In genomic region chr3:90614148-90614530, GRCm38 (mm10) we compare ENCODE assay signal across 19 mouse cellular contexts. TPM values are rescaled to one million over a fixed set of nuclear protein-coding genes. Genes with fewer than 3 reads are reported as not detected.
DNase-seq lines count a peak whose midpoint lies in the region; ATAC-seq and TF ChIP-seq lines count a peak whose summit lies in the region.
"Had no signal": no experiment of that assay in that cellular context is flagged by ENCODE, and none has a peak within 500 bp of the region (broad histone marks: within the 10 kb centered on the region; RNA-seq: fewer than 3 reads in every experiment).

No protein-coding gene starts in this region.

- WGBS in heart, embryonic 13.5 days = 74% methylated on average over 6 of the region's 6 CpGs
- 62% methylated on average over 6 of the region's 6 CpGs for WGBS in lung, adult 2 months
- 80% methylated on average over 6 of the region's 6 CpGs for WGBS in small intestine, adult 2 months

- H3K36me3 ChIP-seq in heart, embryonic 13.5 days = no peaks in the 10 kb centered on the region
- H3K36me3 ChIP-seq in small intestine, adult 2 months (ENCODE audit: control insufficient read depth, insufficient read depth, low read length) = no peaks in the 10 kb centered on the region
- H3K36me3 ChIP-seq: G1E; limb, embryonic 13.5 days had no signal

- H3K4me3 ChIP-seq in heart, embryonic 13.5 days = no peak overlapping the region
- H3K4me3 ChIP-seq in lung, adult 2 months (replicated peaks; ENCODE audit: extremely low read depth, low read depth, low read length) = peak overlapping the region; percentile 49
- peak overlapping the region; percentile 67 for H3K4me3 ChIP-seq in brown adipose tissue, adult 24 weeks (ENCODE audit: insufficient read depth, low read depth, low read length)
- peak overlapping the region; percentile 61 for H3K4me3 ChIP-seq in small intestine, adult 2 months (ENCODE audit: low read depth, low read length)
- H3K4me3 ChIP-seq: erythroblast, embryonic 14.5 days had no signal

- peak overlapping the region; percentile 81; the same call in 1 of the 2 replicates for H3K4me2 ChIP-seq in heart, embryonic 13.5 days

- H3K27ac ChIP-seq in heart, embryonic 13.5 days (replicated peaks) = no peak overlapping the region
- H3K27ac ChIP-seq in brown adipose tissue, adult 24 weeks (replicated peaks; ENCODE audit: low read depth, low read length) = peak overlapping the region; percentile 67
- peak overlapping the region; percentile 40 for H3K27ac ChIP-seq in small intestine, adult 2 months (ENCODE audit: insufficient read depth, low read depth, low read length)
- H3K27ac ChIP-seq: limb, embryonic 13.5 days had no signal

- H3K9me3 ChIP-seq in heart, embryonic 13.5 days = no peaks in the 10 kb centered on the region
- H3K9me3 ChIP-seq: G1E had no signal

- TF ChIP-seq CTCF in lung, adult 2 months (IDR thresholded peaks at IDR 0.05; ENCODE audit: insufficient read depth, low read length) = no peak
- TF ChIP-seq CTCF in small intestine, adult 2 months (IDR thresholded peaks at IDR 0.05; ENCODE audit: extremely low read depth, insufficient read length, insufficient replicate concordance, low read depth, low read length) = no peak

- DNase-seq in heart, postnatal 36 days = no peak
- no peak for DNase-seq in lung, adult 2 months
- no peak for DNase-seq in lung, postnatal 25 days (ENCODE audit: low spot score)
- DNase-seq in urinary bladder, postnatal 36 days (ENCODE audit: low spot score in 2 of 2) = no peak
- DNase-seq in neural tube, embryonic 10.5 days (ENCODE audit: extremely low spot score, low spot score) = no peak
- DNase-seq: adrenal gland, postnatal 25 days; cerebellum, adult 11 months; kidney, postnatal 14 days; thymus, adult 18-20 months had no signal

- H3K9ac ChIP-seq in heart, embryonic 13.5 days = no peak overlapping the region

- no peak for ATAC-seq in heart, embryonic 13.5 days (ENCODE audit: extremely low read depth, insufficient number of reproducible peaks, low FRiP score, low TSS enrichment)

- 0 out of 2 replicates have a peak, but pooled peaks cover 9% of the 10 kb centered on the region for H3K27me3 ChIP-seq in heart, embryonic 13.5 days (replicated peaks)
- no peaks in the 10 kb centered on the region for H3K27me3 ChIP-seq in small intestine, adult 2 months (ENCODE audit: control insufficient read depth, insufficient read depth, low read length)

- no peak for TF ChIP-seq POLR2A in lung, adult 2 months (IDR thresholded peaks at IDR 0.05; ENCODE audit: borderline replicate concordance, extremely low read depth, low read depth, low read length)
- no peak for TF ChIP-seq POLR2A in small intestine, adult 2 months (IDR thresholded peaks at IDR 0.05; ENCODE audit: low read depth, low read length)

- intact Hi-C loops in heart, postnatal 36 days (cut with DNase I) = loop anchor here (10.0 kb wide), 1 partner anchor 199 kb away; no protein-coding TSS in a partner anchor

- H3K4me1 ChIP-seq in heart, embryonic 13.5 days = peaks cover 13% of the 10 kb centered on the region
- H3K4me1 ChIP-seq in lung, adult 2 months (ENCODE audit: control insufficient read depth, insufficient read depth, low read length) = 0 out of 2 replicates have a peak, but pooled peaks cover 2% of the 10 kb centered on the region
- 0 out of 2 replicates have a peak, but pooled peaks cover 2% of the 10 kb centered on the region for H3K4me1 ChIP-seq in brown adipose tissue, adult 24 weeks (ENCODE audit: control insufficient read depth, insufficient read depth, insufficient read length, low read length)
- H3K4me1 ChIP-seq in small intestine, adult 2 months (ENCODE audit: control insufficient read depth, insufficient read depth, insufficient read length, low read length) = peaks cover 23% of the 10 kb centered on the region

RNA-seq across cellular contexts. Expression of gene S100a6, which starts 1.5 kb away (rescaled TPM):
- 38.1 and 38.2 TPM in 2 replicates for polyA plus RNA-seq in heart, embryonic 13.5 days (2015; fragmentation: Nextera tagmentation; extraction: Ambion mirVana)
- total RNA-seq in heart, postnatal 36 days (2021) = 10 to 100 TPM; 71.6 to 89.7 TPM
- 439 and 454 TPM in 2 replicates for polyA plus RNA-seq in lung, adult 2 months (2012; rRNA removed)
- 192 and 232 TPM in 2 replicates for polyA plus RNA-seq in brown adipose tissue, adult 24 weeks (2012; ENCODE audit: insufficient read depth, insufficient read length, missing spikeins)
- 234 and 369 TPM in 2 replicates for polyA plus RNA-seq in small intestine, adult 2 months (2012; rRNA removed)
- total RNA-seq: G1E had no signal
- polyA plus RNA-seq: erythroblast, embryonic 14.5 days; G1E had no signal

RNA-seq across cellular contexts. Expression of gene S100a5, which starts 5.8 kb away (rescaled TPM):
- polyA plus RNA-seq in heart, embryonic 13.5 days (2015; fragmentation: Nextera tagmentation; extraction: Ambion mirVana) = not detected in 2 replicates
- not detected for total RNA-seq in heart, postnatal 36 days (2021)
- polyA plus RNA-seq in lung, adult 2 months (2012; rRNA removed) = not detected in 2 replicates
- polyA plus RNA-seq in brown adipose tissue, adult 24 weeks (2012; ENCODE audit: insufficient read depth, insufficient read length, missing spikeins) = not detected in 2 replicates
- not detected in 2 replicates for polyA plus RNA-seq in small intestine, adult 2 months (2012; rRNA removed)
- total RNA-seq: adrenal gland, postnatal 25 days; common myeloid progenitor, adult 5-6 weeks; G1E; granulocyte monocyte progenitor cell, adult 5-6 weeks had no signal
- polyA plus RNA-seq: erythroblast, embryonic 14.5 days; G1E; hindbrain, embryonic 11.5 days; limb, embryonic 13.5 days; neural tube, embryonic 11.5 days had no signal

RNA-seq across cellular contexts. Expression of gene S100a4, which starts 10.6 kb away (rescaled TPM):
- 2.4 and 3.1 TPM in 2 replicates for polyA plus RNA-seq in heart, embryonic 13.5 days (2015; fragmentation: Nextera tagmentation; extraction: Ambion mirVana)
- 10 to 100 TPM; 10.1 to 14.2 TPM for total RNA-seq in heart, postnatal 36 days (2021)
- 28.9 and 51.0 TPM in 2 replicates for polyA plus RNA-seq in lung, adult 2 months (2012; rRNA removed)
- 21.4 and 30.3 TPM in 2 replicates for polyA plus RNA-seq in brown adipose tissue, adult 24 weeks (2012; ENCODE audit: insufficient read depth, insufficient read length, missing spikeins)
- polyA plus RNA-seq in small intestine, adult 2 months (2012; rRNA removed) = 1.8 and 3.7 TPM in 2 replicates
- total RNA-seq: G1E had no signal
- polyA plus RNA-seq: erythroblast, embryonic 14.5 days; G1E; neural tube, embryonic 11.5 days had no signal

RNA-seq across cellular contexts. Expression of gene Gm42674, which starts 12.4 kb away (rescaled TPM):
- not detected in 2 replicates for polyA plus RNA-seq in heart, embryonic 13.5 days (2015; fragmentation: Nextera tagmentation; extraction: Ambion mirVana)
- not detected for total RNA-seq in heart, postnatal 36 days (2021)
- not detected in 2 replicates for polyA plus RNA-seq in lung, adult 2 months (2012; rRNA removed)
- not detected in 2 replicates for polyA plus RNA-seq in brown adipose tissue, adult 24 weeks (2012; ENCODE audit: insufficient read depth, insufficient read length, missing spikeins)
- not detected in 2 replicates for polyA plus RNA-seq in small intestine, adult 2 months (2012; rRNA removed)
- total RNA-seq: adrenal gland, postnatal 25 days; common myeloid progenitor, adult 5-6 weeks; G1E; granulocyte monocyte progenitor cell, adult 5-6 weeks had no signal
- polyA plus RNA-seq: erythroblast, embryonic 14.5 days; G1E; hindbrain, embryonic 11.5 days; limb, embryonic 13.5 days; neural tube, embryonic 11.5 days had no signal

RNA-seq across cellular contexts. Expression of gene S100a2, which starts 24.1 kb away (rescaled TPM):
- polyA plus RNA-seq in heart, embryonic 13.5 days (2015; fragmentation: Nextera tagmentation; extraction: Ambion mirVana) = not detected in 2 replicates
- total RNA-seq in heart, postnatal 36 days (2021) = not detected
- not detected in 2 replicates for polyA plus RNA-seq in lung, adult 2 months (2012; rRNA removed)
- polyA plus RNA-seq in brown adipose tissue, adult 24 weeks (2012; ENCODE audit: insufficient read depth, insufficient read length, missing spikeins) = not detected in 2 replicates
- not detected in 2 replicates for polyA plus RNA-seq in small intestine, adult 2 months (2012; rRNA removed)
- total RNA-seq: adrenal gland, postnatal 25 days; common myeloid progenitor, adult 5-6 weeks; G1E; granulocyte monocyte progenitor cell, adult 5-6 weeks had no signal
- polyA plus RNA-seq: erythroblast, embryonic 14.5 days; G1E; hindbrain, embryonic 11.5 days; limb, embryonic 13.5 days; neural tube, embryonic 11.5 days had no signal
